Mouse (Mus musculus) cortical plate, adult 2 months (tissue): ENCODE data around the gene Ripor3. TPM values are rescaled to one million over a fixed set of nuclear protein-coding genes. Genes with fewer than 3 reads are reported as not detected.

Source experiments
- H3K27ac ChIP-seq: fragments of 200-500 bp; 2 replicates; pipeline ENCODE4 v1.5.1; 2012; ENCODE audit warnings: low read length, control low read depth, inconsistent platforms; ENCODE audit not compliant: insufficient read depth
- H3K4me1 ChIP-seq: fragments of 200-500 bp; 2 replicates; pipeline ENCODE4 v1.6.1; 2011; ENCODE audit warnings: low read length; ENCODE audit not compliant: control insufficient read depth, insufficient read depth
- H3K4me3 ChIP-seq: fragments of 200-500 bp; 2 replicates; pipeline ENCODE4 v1.5.1; 2011; ENCODE audit warnings: mild to moderate bottlenecking, low read length, control low read depth; ENCODE audit not compliant: insufficient read depth
- CTCF ChIP-seq: fragments of 200-500 bp; IDR thresholded peaks from 2 replicates; pipeline ENCODE4 v1.5.1; 2011; ENCODE audit warnings: mild to moderate bottlenecking, control low read depth, low read length; ENCODE audit not compliant: insufficient read depth; ENCODE audit errors: extremely low read depth
- POLR2A ChIP-seq: fragments of 200-500 bp; IDR thresholded peaks from 2 replicates; pipeline ENCODE4 v1.6.1; 2011; ENCODE audit warnings: mild to moderate bottlenecking, low read length, control low read depth; ENCODE audit not compliant: insufficient read depth; ENCODE audit errors: extremely low read depth
- polyA plus RNA-seq: library from polyadenylated mRNA; depleted of rRNA; stranded (reverse); fragments of >200 nt; gene quantifications from 2 replicates; pipeline ENCODE4 v1.2.3, GENCODE M21; 2012

The Ripor3 gene
- polyA plus RNA-seq, 1 experiment = 0.50 TPM

DNA sequence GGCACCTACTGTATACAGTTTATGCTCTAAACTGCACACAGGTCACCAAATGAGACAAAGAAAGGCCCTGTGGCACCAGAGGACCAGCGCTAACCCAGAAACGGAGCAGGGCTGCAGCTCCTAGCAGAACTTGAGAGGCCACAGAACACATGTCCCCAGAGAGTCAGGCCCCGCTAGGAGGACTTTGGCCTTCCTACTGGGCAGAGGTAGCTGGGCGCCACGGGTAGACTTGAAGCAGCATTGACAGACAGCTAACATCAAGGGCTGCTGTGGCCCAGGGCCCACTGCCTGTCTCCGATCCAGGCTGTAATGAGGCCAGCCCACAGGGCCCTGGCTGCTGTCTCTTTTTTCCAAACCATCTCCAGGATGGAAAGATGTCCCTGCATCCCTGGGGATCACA is 3.9 kb downstream of the Ripor3 start:
- Histone ChIP-seq H3K27ac (no peak overlapping the region), H3K4me1 (no peaks in the 10 kb centered on the region), H3K4me3 (no peak overlapping the region)
- TF ChIP-seq CTCF (no peak), POLR2A (no peak)

DNA sequence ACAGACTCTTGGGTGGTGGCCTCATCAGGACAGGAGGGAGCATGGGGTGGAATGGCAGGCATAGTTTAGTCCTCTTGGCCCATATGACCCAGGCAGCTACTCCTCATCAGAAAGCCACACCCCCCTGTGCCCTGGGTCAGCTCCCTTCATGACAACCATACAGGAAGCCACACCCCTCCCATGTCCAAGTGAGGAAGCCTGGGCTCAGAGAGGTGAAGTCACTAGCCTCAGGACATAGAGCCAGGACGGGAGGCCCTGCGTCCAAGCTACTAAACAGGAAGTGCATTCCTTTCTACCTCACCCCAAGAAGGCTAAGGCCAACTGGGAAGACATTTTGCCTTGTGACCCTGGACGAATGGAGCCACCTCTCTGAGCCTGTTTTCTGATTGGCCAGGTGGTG is 4.8 kb downstream of the Ripor3 start:
- no peak for TF ChIP-seq CTCF
- no peak for TF ChIP-seq POLR2A
- no peaks in the 10 kb centered on the region for H3K4me1 ChIP-seq
- no peak overlapping the region for H3K27ac ChIP-seq
- no peak overlapping the region for H3K4me3 ChIP-seq

DNA sequence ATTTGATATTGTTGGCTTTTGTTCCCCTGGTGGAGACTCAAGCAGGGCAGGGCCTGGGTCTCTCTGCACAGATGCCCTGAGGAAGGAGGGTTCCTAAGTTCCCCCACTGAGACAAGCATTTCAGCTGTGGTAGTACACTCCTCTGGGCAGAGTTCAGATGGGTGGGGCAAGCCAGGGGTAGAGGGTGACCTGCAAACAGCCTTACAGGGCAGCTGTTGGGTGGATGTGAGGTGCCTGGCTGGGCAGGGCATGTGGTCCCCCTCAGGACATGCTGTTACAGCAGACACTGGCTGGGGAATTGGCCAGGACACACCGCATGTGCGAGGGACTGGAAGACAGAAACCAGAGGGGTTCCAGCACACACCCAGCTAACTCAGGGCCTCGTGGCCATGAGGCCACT is 5.4 kb downstream of the Ripor3 start:
- H3K4me3 ChIP-seq = no peak overlapping the region
- H3K4me1 ChIP-seq = no peaks in the 10 kb centered on the region
- TF ChIP-seq POLR2A (no peak), CTCF (no peak)
- no peak overlapping the region for H3K27ac ChIP-seq

DNA sequence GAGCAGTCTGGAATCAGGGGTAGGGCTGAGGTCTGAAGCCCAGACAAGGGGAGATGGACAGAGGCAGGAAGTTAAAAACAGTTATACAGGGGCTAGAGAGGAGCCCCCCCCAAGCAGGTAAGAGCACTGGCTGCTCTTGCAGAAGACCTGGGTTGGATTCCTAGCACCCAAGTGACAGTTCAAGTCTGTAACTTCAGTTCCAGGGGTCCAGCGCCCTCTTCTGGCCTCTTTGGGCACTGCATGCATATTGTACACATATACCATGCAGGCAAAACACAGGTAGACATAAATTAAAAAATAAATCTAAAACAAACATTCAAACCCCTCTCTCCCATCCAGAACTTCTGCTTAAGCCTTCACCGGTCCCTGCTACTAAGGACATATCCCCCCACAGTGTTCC is 6.0 kb downstream of the Ripor3 start:
- H3K4me3 ChIP-seq = no peak overlapping the region
- TF ChIP-seq POLR2A = no peak
- TF ChIP-seq CTCF = no peak
- H3K27ac ChIP-seq = no peak overlapping the region
- no peaks in the 10 kb centered on the region for H3K4me1 ChIP-seq

DNA sequence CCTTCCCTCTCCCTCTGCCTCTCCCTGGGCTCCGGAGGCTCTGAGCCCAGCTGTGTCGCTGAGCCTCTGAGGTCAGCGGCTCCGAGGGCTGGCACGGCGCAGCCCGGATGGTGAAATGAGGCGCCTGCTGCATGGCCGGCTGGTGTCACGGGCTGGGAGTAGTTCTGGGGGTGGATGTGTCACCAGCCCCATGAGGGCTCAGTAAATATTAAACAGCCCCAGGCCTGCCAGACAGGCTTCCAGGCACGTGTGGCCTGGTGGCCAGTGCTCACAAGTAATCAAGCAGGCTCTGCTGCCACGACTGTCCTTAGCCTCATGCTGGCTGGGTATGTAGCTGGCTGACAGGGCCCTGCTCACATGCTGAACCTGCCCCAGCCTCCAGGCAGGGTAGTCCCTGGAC is 7.0 kb downstream of the Ripor3 start:
- no peaks in the 10 kb centered on the region for H3K4me1 ChIP-seq
- TF ChIP-seq POLR2A = no peak
- TF ChIP-seq CTCF = no peak

DNA sequence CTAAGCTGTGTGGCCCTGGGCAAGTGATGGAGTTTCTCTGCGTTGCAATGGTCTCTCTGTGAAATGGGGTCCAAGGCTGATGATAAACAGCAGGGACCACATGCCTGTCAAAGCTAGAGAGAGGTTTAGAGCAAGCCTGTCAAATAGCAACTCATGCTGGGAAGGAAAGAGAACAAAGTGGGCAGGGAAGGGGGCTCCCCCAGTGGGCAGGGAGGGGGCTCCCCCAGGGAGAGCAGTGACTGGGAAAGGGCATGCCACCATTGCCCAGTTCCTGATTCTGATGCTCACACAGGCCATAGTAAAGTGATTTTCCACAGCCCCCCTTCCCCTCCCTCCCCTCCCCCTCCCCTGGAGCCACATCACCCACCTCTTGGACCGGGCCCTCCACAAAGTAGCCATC is 7.5 kb downstream of the Ripor3 start:
- Histone ChIP-seq H3K4me1 (no peaks in the 10 kb centered on the region), H3K4me3 (no peak overlapping the region), H3K27ac (no peak overlapping the region)
- no peak for TF ChIP-seq POLR2A

More for the DNA sequence above, 7.0 kb downstream of the Ripor3 start:
- Histone ChIP-seq H3K27ac (no peak overlapping the region), H3K4me3 (no peak overlapping the region)

DNA sequence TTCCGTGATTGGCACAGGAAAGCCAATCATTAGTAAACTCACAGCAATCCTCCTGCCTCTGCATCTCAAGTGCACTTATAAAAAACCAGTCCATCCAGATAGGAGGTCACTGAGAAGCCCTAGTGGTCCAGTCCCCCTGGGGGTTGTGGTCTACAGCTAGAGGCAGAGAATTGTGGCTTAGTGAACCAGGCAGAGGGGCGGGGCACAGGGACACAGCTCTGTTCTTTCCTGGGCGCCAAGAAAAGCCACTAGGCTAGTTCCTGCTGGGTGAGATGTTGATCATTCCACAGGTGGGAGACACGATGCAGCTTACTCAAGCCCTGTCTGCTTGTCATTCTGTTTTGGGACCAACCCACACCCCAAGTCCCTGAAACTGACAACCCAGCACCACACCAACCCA is 8.2 kb downstream of the Ripor3 start:
- TF ChIP-seq POLR2A (no peak), CTCF (no peak)
- Histone ChIP-seq H3K4me1 (no peaks in the 10 kb centered on the region), H3K27ac (no peak overlapping the region), H3K4me3 (no peak overlapping the region)

DNA sequence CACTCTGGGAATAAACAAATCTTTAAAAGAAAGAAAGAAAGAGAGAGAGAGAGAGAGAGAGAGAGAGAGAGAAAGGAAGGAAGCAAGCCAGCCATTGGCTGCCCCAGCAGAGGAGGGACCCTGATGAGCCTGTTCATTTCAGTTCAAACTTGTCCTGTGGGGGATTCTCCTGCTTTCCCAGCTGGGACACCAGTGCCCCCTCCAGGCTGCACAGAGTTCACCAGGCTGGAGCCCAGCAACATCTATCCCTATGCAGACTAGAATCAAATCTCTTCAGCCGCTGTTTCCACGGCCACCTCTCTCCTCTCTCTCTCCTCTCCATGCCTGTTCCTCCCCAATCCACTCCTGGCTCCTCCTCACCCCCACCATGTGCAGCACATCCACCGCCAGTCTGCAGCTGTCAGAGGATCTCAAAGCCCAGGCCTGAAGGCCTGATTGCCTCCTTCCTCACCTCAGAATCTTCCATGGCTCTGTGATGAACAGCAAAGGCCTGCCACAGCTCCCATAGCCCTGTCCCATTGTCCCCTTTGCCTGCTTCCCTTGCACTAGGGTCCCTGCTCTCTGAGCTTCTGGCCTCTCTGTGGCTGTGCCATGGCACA is 11.2 kb downstream of the Ripor3 start:
- Histone ChIP-seq H3K4me1 (no peaks in the 10 kb centered on the region), H3K27ac (no peak overlapping the region), H3K4me3 (no peak overlapping the region)
- TF ChIP-seq CTCF (no peak), POLR2A (no peak)

DNA sequence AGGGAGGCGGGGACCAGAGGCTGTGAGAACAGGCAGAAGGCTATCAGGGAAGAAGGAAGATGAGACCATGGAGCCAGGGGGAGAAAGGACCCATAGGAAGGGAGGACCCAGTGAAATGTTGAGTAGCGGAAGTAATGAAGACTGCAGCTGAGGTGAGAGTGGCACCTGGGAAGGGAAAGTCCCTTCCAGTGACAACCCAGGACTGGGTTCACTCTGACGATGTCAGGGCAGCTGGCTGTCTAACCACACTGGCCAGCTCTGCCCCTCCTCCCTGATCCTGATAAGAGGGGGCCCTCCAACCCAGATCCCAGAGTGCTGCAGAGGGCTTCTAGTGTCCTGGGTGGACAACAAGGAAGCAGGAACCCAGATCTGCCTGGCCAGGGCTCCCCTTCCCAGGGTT is 12.9 kb downstream of the Ripor3 start:
- Histone ChIP-seq H3K4me3 (no peak overlapping the region), H3K4me1 (no peaks in the 10 kb centered on the region), H3K27ac (no peak overlapping the region)
- no peak for TF ChIP-seq CTCF
- no peak for TF ChIP-seq POLR2A

DNA sequence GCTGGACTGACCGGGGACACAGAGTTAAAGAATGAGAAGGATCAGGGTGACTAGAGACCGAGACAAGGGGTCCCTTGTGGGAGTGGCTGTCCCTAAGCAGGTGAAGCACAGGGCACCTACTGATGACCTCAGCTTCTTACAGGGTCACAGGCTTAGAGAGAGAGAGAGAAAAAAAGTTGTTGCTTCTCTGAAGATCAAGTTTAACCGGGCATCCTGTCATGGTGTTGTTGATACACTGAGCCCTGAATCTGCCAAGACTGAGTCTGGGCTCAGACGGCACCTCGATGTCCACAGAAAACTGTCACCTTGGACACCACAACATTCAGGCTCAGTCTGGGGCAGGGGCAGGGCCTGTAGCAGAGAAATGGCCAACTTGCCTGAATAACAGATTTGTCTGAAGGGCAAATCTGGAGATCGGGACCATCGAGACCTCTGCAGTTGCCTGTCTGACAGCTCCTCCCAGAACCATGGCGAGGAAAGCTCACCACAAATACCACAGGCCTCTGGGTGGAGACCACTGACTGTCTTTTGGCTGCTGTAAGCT is 13.7 kb downstream of the Ripor3 start:
- TF ChIP-seq POLR2A (no peak), CTCF (no peak)
- H3K4me1 ChIP-seq = no peaks in the 10 kb centered on the region
- H3K27ac ChIP-seq = no peak overlapping the region
- no peak overlapping the region for H3K4me3 ChIP-seq
